Mouse (Mus musculus) spleen, adult 2 months (tissue): ENCODE measurements around the gene Hpcal4.

Source experiments
- CTCF ChIP-seq: fragments of 200-500 bp; IDR thresholded peaks from 2 replicates; pipeline ENCODE4 v1.5.1; 2011; ENCODE audit warnings: mild to moderate bottlenecking, inconsistent platforms; ENCODE audit not compliant: insufficient read depth, insufficient read length, insufficient replicate concordance; ENCODE audit errors: extremely low read depth
- POLR2A ChIP-seq: fragments of 200-500 bp; IDR thresholded peaks from 2 replicates; pipeline ENCODE4 v1.6.1; 2011; ENCODE audit warnings: low read depth, low read length, inconsistent platforms

GRCm38 (mm10) chr4:123192336-123192735 is 9.3 kb downstream of the Hpcal4 start:
- no peak for TF ChIP-seq POLR2A
- TF ChIP-seq CTCF = no peak
